Mouse (Mus musculus) left cerebral cortex, adult 11 months (tissue): ENCODE data around the gene Trappc4.
"Not testable (repeated sequence)": the region's sequence is repeated elsewhere in the genome, so short reads cannot be mapped to it uniquely, and the experiment has no call there.

Source experiments
- DNase-seq: peaks from one replicate; pipeline ENCODE4 v3.0.0; 2022; ENCODE audit warnings: low spot score

Gene Trappc4

DNA sequence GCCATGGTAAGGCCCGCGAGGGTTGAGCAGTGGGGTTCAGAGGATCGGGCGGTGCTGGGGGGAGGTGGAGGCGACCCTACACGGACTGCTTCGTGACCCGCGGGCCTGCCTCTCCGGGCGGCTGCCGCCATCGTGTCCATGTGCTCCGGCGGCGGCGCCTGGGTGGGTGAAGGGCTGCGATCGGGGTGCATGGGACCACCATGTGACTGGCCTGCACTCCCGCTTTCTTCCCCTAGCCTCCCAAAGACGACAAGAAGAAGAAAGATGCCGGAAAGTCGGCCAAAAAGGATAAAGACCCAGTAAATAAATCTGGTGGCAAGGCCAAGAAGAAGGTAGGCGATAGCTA lies 325 bp upstream of the Trappc4 start:
- no peak for DNase-seq

- DNase-seq = no peak
Measured at GRCm38 (mm10) chr9:44405011-44405410, 2.4 kb downstream of the Trappc4 start.

DNA sequence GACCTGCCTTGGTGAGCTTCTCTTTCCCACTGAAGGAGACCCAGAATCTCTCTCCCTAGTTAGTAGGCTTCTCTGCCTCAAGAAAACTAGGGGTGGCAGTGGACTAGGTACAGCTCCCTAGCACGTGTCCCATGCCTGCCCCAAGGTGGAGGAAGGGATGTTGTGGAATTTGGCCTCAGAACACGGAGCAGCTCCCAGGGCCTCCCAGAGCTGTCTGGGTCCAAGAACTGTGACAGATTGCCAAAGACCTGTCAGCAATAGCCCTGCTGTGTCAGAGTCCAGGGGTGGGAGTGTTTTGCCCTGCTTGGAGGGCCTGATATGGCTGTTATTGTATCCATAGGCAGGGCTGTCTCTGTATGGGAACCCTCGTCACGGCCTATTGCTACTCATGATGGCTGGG lies 6.3 kb downstream of the Trappc4 start:
- no peak for DNase-seq

GRCm38 (mm10) chr9:44399795-44400114 lies 7.6 kb downstream of the Trappc4 start:
- no peak for DNase-seq

DNA sequence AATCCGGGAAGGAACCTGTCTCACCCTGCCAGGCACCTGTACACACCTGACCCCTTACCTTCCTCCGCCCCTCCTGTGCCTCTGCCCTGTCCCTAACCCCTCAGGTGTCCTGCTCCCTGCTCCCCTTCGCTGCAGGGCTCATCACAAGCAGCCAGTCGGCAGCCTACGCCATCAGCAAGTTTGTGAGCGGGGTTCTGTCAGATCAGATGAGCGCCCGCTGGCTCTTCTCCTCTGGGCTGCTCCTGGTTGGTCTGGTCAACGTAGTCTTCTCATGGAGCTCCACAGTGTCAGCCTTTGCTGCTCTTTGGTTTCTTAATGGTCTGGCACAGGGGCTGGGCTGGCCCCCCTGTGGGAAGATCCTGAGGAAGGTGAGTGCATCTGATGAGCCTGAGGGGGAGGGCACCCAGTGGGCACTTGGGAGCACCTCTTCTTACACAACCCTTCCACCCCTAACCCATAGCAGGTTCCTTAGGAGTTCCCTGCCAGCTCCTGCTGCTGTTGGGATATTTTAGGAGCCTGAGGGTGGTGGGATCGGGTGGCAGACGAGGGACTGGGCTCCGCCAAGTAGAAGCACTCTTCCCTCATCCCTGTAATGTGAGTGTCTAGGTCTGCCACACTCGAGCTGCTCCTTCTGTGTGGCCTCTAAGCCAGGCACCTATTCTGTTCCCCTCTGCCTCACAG lies 8.1 kb downstream of the Trappc4 start:
- DNase-seq = no peak

GRCm38 (mm10) chr9:44398551-44398950 lies 8.8 kb downstream of the Trappc4 start:
- no peak for DNase-seq

DNA sequence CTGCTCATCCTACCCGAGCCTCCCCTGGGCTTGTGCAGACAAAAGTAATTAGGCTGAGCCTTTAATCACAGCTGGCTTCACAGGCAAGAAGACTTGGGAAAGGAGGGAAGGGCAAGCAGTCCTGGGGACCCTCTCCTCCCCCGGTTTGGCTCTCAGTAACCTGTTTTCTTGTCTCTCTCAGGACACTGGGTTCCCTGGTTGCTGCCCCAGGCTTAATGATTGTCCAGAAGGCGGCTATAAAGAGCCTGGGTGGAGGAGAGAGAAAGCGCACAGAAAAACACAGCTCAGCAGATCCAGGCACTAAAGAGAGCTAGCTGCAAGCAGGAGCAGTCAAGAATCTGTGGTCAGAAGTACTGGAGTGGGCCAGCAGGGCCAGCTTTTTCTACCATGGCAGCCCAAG lies 9.3 kb downstream of the Trappc4 start:
- DNase-seq = no peak

DNA sequence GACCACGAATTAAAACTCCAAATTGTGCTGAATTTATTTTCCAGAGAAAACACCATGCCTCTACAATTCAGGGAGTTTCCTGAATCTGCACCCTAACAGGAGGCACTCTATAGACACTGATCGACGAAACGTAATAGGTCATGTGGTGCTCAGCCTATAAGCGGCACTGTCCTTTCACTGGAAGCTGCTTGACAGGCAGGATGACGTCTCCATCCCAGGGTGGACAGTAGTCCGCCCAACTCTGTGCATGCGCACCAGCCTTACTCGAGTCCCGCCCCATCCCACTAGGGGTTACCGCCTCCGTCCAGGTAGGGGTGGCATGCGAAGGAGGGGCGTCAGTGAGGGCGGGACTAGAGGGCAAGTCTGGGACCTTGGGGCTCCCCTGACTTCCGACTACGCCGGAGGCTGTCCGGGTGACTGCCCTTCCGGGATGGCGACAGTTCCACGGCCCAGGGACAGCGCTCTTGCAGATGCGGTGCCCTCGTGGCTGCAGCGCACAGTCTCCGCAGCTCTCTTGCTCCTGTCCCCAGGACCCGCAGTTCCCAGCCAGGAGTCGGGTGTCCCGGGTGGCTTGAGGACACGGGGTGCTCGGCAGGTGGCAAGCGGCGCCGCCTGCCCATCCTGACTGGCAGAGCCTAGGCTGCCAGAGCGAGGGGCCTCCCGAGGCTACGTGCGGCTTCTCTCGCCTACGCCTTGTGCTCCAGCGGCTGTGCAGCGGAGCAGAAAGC lies 10.6 kb downstream of the Trappc4 start, which contains the start of gene Slc37a4:
Gene Slc37a4 (plus strand): TSS at position 169 of the 728 bp plus-strand sequence.
- DNase-seq = peak; percentile 93

DNA sequence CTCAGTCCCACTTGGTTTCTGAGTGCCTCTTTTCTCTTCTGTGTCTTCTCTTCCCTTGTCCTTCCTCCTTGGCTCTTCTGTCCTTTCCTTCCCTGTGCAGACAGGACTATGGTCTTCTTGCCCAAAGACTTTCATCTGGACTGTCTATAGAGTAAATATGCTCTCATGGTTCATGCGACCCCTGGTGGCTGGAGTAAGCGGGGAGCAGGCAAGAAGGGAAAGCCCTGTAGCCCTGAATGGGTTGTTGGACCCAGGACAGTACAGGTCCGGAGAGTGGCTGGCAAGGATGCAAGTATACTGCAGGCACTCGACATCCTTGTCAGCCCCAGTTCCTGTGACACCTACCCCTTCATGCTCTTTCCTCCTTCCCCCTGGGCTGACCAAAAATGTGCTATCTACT lies 15.9 kb downstream of the Trappc4 start:
- no peak for DNase-seq

- DNase-seq = no peak
Measured at GRCm38 (mm10) chr9:44389273-44389672, 18.1 kb downstream of the Trappc4 start.

DNA sequence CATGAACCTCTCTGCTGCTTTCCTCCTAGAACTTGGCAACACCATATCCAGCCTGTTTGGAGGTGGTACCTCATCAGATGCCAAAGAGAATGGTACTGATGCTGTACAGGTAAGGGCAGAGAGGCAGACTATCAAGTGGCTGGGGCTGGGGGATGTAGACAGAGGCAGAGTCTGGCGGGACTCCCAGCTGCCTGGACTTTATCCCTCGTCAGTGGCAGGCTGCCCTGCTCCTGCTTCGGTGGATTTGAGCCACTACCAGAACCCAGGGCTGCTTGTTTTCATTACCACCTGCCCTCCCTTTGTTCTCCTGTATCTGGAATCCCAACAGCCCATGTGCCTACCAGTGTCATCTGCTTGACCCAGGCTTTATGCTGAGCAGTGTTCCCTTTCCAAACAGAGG lies 20.2 kb downstream of the Trappc4 start:
- DNase-seq = no peak

GRCm38 (mm10) chr9:44384596-44384995 lies 22.8 kb downstream of the Trappc4 start:
- DNase-seq = no peak

- no peak for DNase-seq
Measured at GRCm38 (mm10) chr9:44379862-44380261, 27.5 kb downstream of the Trappc4 start.

DNA sequence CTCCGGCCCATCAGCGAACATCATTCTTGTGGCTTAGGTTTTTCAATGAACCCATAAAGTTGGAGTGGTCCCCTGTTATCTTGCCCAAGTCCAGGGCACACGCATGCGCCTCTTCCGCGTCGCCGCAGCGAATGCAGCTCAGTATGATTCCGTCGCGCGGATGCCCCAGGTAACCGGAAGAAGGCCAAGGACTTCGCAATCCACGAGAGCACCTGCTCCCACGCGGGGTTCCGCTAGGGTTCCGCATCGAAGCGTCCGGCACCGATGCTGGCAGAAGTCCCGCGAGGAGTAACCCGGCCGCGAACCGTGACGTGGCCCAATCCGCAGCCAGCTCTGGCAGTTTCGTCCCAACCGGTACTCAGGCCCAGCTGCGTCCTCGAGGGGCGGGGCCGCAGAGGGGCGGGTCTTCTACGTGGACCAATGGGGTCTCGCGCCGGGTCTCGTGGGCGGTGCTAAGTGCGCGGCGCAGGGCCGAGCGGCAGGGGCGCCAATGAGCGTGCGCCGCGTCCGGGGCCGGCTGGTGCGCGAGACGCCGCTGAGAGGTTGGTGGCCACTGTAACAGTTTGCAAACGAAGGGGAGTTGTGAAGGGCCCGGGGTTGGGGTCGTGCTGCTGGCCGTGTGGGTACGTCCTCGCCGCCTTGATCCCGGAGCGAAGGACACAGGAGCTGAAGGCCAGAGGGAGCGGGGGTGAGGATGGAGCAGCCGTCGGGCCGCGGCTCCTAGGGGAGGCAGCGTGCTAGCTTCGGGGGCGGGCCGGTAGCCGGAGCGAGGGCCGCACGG lies 28.2 kb downstream of the Trappc4 start, which contains the start of gene Hyou1:
Gene Hyou1 (plus strand): TSS at position 437 of the 781 bp plus-strand sequence.
- peak; percentile 99 for DNase-seq

DNA sequence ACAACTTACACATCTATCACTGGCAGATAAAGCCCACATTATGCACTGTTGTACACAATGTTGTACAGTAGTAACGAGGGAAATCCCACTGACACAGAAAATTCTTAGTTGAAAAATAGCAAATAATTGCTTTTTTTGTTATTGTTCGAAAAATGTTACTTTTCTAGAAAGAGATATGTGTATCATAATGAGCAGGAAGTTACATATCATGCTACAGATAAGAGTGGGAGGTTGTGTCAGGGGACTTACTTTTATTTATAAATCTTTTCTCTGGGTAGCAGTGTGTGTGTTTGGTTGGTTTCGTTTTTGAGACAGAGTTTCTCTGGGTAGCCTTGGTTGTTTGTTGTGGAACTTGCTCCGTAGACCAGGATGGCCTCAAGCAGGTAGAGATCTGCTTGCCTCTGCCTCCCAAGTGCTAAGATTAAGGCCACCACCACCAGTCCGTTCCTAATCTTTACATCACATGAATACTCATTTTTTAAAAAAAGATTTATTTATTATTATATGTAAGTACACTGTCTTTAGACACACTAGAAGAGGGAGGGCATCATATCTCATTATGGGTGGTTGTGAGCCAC lies 29.2 kb downstream of the Trappc4 start:
- no peak for DNase-seq

DNA sequence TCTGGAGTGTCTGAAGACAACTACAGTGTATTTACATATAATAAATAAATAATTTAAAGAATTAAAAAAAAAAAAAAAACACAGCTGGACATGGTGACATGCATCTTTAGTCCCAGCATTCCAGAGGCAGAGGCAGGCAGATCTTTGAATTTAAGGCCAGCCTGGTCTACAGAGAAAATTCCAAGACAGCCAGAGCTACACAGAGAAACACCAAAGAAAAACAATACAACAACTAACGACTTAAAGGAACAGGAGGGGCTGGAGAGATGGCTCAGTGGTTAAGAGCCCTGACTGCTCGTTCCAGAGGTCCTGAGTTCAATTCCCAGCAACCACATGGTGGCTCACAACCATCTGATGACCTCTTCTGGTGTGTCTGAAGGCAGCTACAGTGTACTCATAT lies 30.1 kb downstream of the Trappc4 start:
- DNase-seq = not testable (repeated sequence)

DNA sequence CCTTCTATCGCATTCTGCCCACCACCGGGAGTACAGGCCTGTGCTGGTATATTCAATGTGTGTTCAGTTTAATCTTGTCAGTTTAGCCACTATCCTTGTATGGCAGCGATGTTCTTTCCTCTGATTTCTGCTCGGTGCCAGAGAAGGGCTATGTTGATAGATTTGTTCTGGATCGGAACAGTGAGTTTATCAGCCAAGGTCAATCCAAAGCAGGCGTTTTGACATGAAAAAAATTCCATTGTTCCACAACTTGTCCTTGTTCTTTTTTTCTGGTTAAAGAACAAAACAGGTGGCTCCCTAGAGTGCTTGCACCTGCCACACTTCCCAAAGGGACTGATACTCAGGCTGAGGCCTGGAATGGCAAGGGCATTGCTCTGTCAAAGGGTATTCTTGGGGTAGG lies 31.3 kb downstream of the Trappc4 start:
- DNase-seq = no peak

DNA sequence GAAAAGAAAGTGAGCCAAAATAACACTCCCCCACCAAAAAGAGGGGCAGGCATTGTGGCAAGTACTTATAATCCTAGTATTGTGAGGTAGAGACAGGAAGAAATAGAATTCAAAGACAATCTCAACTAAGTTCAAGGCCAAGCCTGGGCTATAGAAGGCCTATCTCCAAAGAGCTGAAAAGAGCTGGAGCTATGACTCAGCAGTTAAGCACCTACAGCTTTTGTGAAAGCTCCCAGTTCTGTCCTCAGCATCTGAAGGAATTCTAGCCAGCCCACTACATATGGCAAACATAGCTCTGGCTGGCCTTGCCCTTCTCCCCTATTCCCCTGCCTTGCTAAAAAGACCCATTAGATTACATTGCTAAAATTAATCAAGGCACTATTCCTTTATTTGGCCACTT lies 34.0 kb downstream of the Trappc4 start:
- DNase-seq = no peak

DNA sequence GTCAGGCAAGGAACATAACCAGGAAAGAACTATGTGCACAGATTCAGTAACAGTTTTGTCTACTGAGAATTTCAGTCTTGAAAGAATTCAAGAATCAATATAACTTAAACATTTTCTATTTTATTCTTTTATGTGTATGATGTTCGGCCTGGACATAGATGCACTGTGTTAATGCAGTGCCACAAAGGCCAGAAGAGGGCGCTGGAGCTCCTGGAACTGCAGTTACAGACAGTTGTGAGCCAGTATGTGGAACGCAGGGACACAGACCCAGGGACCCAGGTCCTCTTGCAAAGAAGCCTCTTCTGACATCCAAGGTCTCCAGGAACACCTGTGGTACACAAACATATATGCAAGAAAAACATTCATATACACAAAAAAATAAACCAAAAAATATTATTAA lies 42.9 kb downstream of the Trappc4 start:
- no peak for DNase-seq

- not testable (repeated sequence) for DNase-seq
Measured at GRCm38 (mm10) chr9:44361931-44362330, 45.5 kb downstream of the Trappc4 start.

- DNase-seq = peak; percentile 88
Measured at GRCm38 (mm10) chr9:44361190-44361917, 46.0 kb downstream of the Trappc4 start, which contains the start of gene Vps11. Vps11 (minus strand) TSS chr9:44361670.

GRCm38 (mm10) chr9:44357207-44357606 lies 50.2 kb downstream of the Trappc4 start:
- no peak for DNase-seq
